Mouse (Mus musculus) limb, embryonic 11.5 days (tissue): ENCODE data around the gene Trp53bp2. TPM values are rescaled to one million over a fixed set of nuclear protein-coding genes. Genes with fewer than 3 reads are reported as not detected.

Experiments used
- ATAC-seq: fragments of 200-750 bp; cut with Nextera tagmentation; 2 replicates; pipeline ENCODE4 v1.8.0; 2017; ENCODE audit warnings: low read depth; ENCODE audit not compliant: insufficient number of reproducible peaks, low FRiP score, low TSS enrichment
- DNase-seq: peaks from one replicate; pipeline ENCODE4 v3.0.0-alpha.2; 2015; ENCODE audit warnings: low spot score
- H3K27ac ChIP-seq: fragments of 300-500 bp; sonication (generic); replicated peaks from 2 replicates; pipeline ENCODE4 v1.5.1; 2014; ENCODE audit warnings: low read depth, mild to moderate bottlenecking, low read length
- H3K27me3 ChIP-seq: fragments of 300-500 bp; sonication (generic); 2 replicates; pipeline ENCODE4 v1.6.1; 2014; ENCODE audit warnings: mild to moderate bottlenecking, low read length, mixed read lengths; ENCODE audit not compliant: control insufficient read depth, insufficient read depth
- H3K36me3 ChIP-seq: fragments of 300-500 bp; sonication (generic); 2 replicates; pipeline ENCODE4 v1.6.1; 2014; ENCODE audit warnings: mild to moderate bottlenecking, low read length, moderate library complexity, mixed read lengths; ENCODE audit not compliant: control insufficient read depth, insufficient read depth
- H3K4me1 ChIP-seq: fragments of 300-500 bp; sonication (generic); 2 replicates; pipeline ENCODE4 v1.6.1; 2014; ENCODE audit warnings: low read length, mixed read lengths; ENCODE audit not compliant: control insufficient read depth, insufficient read depth
- H3K4me2 ChIP-seq: fragments of 300-500 bp; sonication (generic); 2 replicates; pipeline ENCODE4 v1.6.1; 2014; ENCODE audit warnings: low read depth, mild to moderate bottlenecking, moderate library complexity; ENCODE audit not compliant: severe bottlenecking
- H3K4me3 ChIP-seq: fragments of 300-500 bp; sonication (generic); 2 replicates; pipeline ENCODE4 v1.5.1; 2014; ENCODE audit warnings: low read depth, low read length
- H3K9ac ChIP-seq: fragments of 300-500 bp; sonication (generic); 2 replicates; pipeline ENCODE4 v1.6.1; 2014; ENCODE audit warnings: mild to moderate bottlenecking, low read length
- H3K9me3 ChIP-seq: fragments of 300-500 bp; sonication (generic); 2 replicates; pipeline ENCODE4 v1.6.1; 2016; ENCODE audit warnings: low read length; ENCODE audit not compliant: control insufficient read depth
- WGBS: fragments of 180-500 bp; shearing (Covaris S2); extraction: QIAGEN DNeasy Blood & Tissue Kit; methylation state at CpG from one replicate; pipeline ENCODE4 v1.1.7; 2014; 5-methylcytosine and 5-hydroxymethylcytosine counted together
- polyA plus RNA-seq: library from polyadenylated mRNA; unstranded; fragments of >200 nt; fragmentation: Nextera tagmentation; extraction: Ambion mirVana; gene quantifications from 2 replicates; pipeline ENCODE4 v1.2.1, GENCODE M21; 2014

The Trp53bp2 gene
- polyA plus RNA-seq, 1 experiment from 2014 or later = 41.5 TPM

- ATAC-seq (no peak), DNase-seq (no peak)
- no peaks in the 10 kb centered on the region for H3K36me3 ChIP-seq
- no peaks in the 10 kb centered on the region for H3K9me3 ChIP-seq
- no peaks in the 10 kb centered on the region for H3K27me3 ChIP-seq
- WGBS = 44% methylated on average over 7 of the region's 7 CpGs
- H3K4me1 ChIP-seq = peaks cover 18% of the 10 kb centered on the region
- H3K4me2 ChIP-seq = peak overlapping the region; percentile 14; the same call in 1 of the 2 replicates
- H3K9ac ChIP-seq = no peak overlapping the region
- no peak overlapping the region for H3K4me3 ChIP-seq
- no peak overlapping the region for H3K27ac ChIP-seq
Observed at GRCm38 (mm10) chr1:182412586-182413270, 3.8 kb downstream of the Trp53bp2 start.

GRCm38 (mm10) chr1:182419481-182419880, 10.5 kb downstream of the Trp53bp2 start:
- Histone ChIP-seq H3K4me3 (no peak overlapping the region), H3K27ac (no peak overlapping the region), H3K36me3 (no peaks in the 10 kb centered on the region), H3K4me2 (no peak overlapping the region), H3K27me3 (no peaks in the 10 kb centered on the region), H3K9me3 (no peaks in the 10 kb centered on the region), H3K4me1 (no peaks in the 10 kb centered on the region), H3K9ac (no peak overlapping the region)
- DNase-seq = no peak
- 88% methylated on average over 3 of the region's 3 CpGs for WGBS
- no peak for ATAC-seq

- Histone ChIP-seq H3K4me1 (no peaks in the 10 kb centered on the region), H3K27ac (no peak overlapping the region), H3K36me3 (no peaks in the 10 kb centered on the region; the same call in 1 of the 2 replicates), H3K27me3 (no peaks in the 10 kb centered on the region), H3K4me3 (no peak overlapping the region), H3K4me2 (no peak overlapping the region), H3K9ac (no peak overlapping the region), H3K9me3 (no peaks in the 10 kb centered on the region)
- ATAC-seq = no peak
- WGBS = 95% methylated on average over 2 of the region's 2 CpGs
- DNase-seq = no peak
Observed at GRCm38 (mm10) chr1:182424274-182424673, 15.3 kb downstream of the Trp53bp2 start.

- DNase-seq (no peak), ATAC-seq (no peak)
- WGBS = 68% methylated on average over 3 of the region's 3 CpGs
- H3K4me1 ChIP-seq = no peaks in the 10 kb centered on the region
- no peaks in the 10 kb centered on the region for H3K9me3 ChIP-seq
- H3K27me3 ChIP-seq = no peaks in the 10 kb centered on the region
- H3K36me3 ChIP-seq = no peaks in the 10 kb centered on the region; the same call in 1 of the 2 replicates
- H3K9ac ChIP-seq = no peak overlapping the region
- H3K27ac ChIP-seq = no peak overlapping the region
- H3K4me2 ChIP-seq = no peak overlapping the region
- no peak overlapping the region for H3K4me3 ChIP-seq
Observed at GRCm38 (mm10) chr1:182425176-182425575, 16.2 kb downstream of the Trp53bp2 start.

GRCm38 (mm10) chr1:182426444-182426843, 17.5 kb downstream of the Trp53bp2 start:
- 62% methylated on average over 2 of the region's 2 CpGs for WGBS
- H3K9me3 ChIP-seq = no peaks in the 10 kb centered on the region
- H3K36me3 ChIP-seq = peaks cover under 1% of the 10 kb centered on the region; the same call in 1 of the 2 replicates
- H3K4me1 ChIP-seq = no peaks in the 10 kb centered on the region
- no peak for DNase-seq
- no peak overlapping the region for H3K4me2 ChIP-seq
- no peak for ATAC-seq
- no peak overlapping the region for H3K4me3 ChIP-seq
- H3K9ac ChIP-seq = no peak overlapping the region
- no peak overlapping the region for H3K27ac ChIP-seq
- no peaks in the 10 kb centered on the region for H3K27me3 ChIP-seq

GRCm38 (mm10) chr1:182427426-182427825, 18.5 kb downstream of the Trp53bp2 start:
- 100% methylated on average over 1 of the region's 1 CpGs for WGBS
- H3K4me3 ChIP-seq = no peak overlapping the region
- no peak overlapping the region for H3K27ac ChIP-seq
- ATAC-seq (no peak), DNase-seq (no peak)
- H3K9me3 ChIP-seq = no peaks in the 10 kb centered on the region
- H3K4me2 ChIP-seq = no peak overlapping the region
- no peak overlapping the region; the same call in 1 of the 2 replicates for H3K9ac ChIP-seq
- H3K27me3 ChIP-seq = no peaks in the 10 kb centered on the region
- H3K4me1 ChIP-seq = no peaks in the 10 kb centered on the region
- peaks cover 5% of the 10 kb centered on the region for H3K36me3 ChIP-seq

- Histone ChIP-seq H3K4me3 (no peak overlapping the region), H3K27ac (no peak overlapping the region), H3K36me3 (peaks cover 9% of the 10 kb centered on the region), H3K9me3 (no peaks in the 10 kb centered on the region), H3K27me3 (no peaks in the 10 kb centered on the region), H3K9ac (no peak overlapping the region), H3K4me2 (no peak overlapping the region), H3K4me1 (no peaks in the 10 kb centered on the region)
- 92% methylated on average over 2 of the region's 3 CpGs for WGBS
- DNase-seq (no peak), ATAC-seq (no peak)
Observed at GRCm38 (mm10) chr1:182429826-182430225, 20.9 kb downstream of the Trp53bp2 start.

GRCm38 (mm10) chr1:182430676-182431075, 21.7 kb downstream of the Trp53bp2 start:
- H3K27ac ChIP-seq = no peak overlapping the region
- no peak overlapping the region for H3K4me2 ChIP-seq
- WGBS = 95% methylated on average over 2 of the region's 2 CpGs
- no peaks in the 10 kb centered on the region for H3K27me3 ChIP-seq
- ATAC-seq (no peak), DNase-seq (no peak)
- H3K4me1 ChIP-seq = no peaks in the 10 kb centered on the region
- H3K36me3 ChIP-seq = peaks cover 10% of the 10 kb centered on the region
- no peak overlapping the region for H3K4me3 ChIP-seq
- H3K9me3 ChIP-seq = no peaks in the 10 kb centered on the region
- no peak overlapping the region for H3K9ac ChIP-seq

- WGBS = 96% methylated on average over 3 of the region's 3 CpGs
- no peaks in the 10 kb centered on the region for H3K27me3 ChIP-seq
- no peak overlapping the region for H3K4me3 ChIP-seq
- peaks cover 13% of the 10 kb centered on the region for H3K36me3 ChIP-seq
- H3K4me2 ChIP-seq = no peak overlapping the region
- no peak for ATAC-seq
- H3K9ac ChIP-seq = no peak overlapping the region
- no peak overlapping the region for H3K27ac ChIP-seq
- no peaks in the 10 kb centered on the region for H3K9me3 ChIP-seq
- no peaks in the 10 kb centered on the region for H3K4me1 ChIP-seq
- no peak for DNase-seq
Observed at GRCm38 (mm10) chr1:182432059-182432458, 23.1 kb downstream of the Trp53bp2 start.
